Mouse (Mus musculus): Measurements from ENCODE around the gene Fitm2.

DNA sequence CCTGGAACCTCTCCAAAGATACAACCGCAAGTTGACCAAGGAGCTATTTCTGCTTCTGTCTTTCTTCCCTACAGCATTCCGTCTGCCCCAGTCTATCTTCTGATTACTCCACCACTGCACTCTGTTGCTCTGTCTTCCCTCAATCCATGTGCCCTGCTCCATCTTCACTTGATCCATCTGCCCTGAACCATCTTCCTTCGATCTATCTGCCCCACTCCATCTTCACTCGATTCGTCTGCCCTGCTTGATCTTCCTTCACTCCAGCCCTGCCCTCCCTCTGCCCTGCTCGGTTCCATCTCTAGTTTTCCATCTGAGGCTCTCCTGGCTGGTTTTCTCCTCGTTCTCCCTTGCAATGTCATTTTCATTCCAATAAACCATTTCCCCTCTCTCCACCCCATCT is 30.8 kb upstream of the Fitm2 start:
- TF ChIP-seq TAL1 (IDR thresholded peaks at IDR 0.05; ENCODE audit: low read length) = no peak
- no peak for TF ChIP-seq GATA1 (IDR thresholded peaks at IDR 0.05; ENCODE audit: low read length)

Measured in erythroblast, embryonic 14.5 days (primary cell).